Comparison of ENCODE assay signal across 17 mouse cellular contexts in genomic region chr4:95192562-95192961, GRCm38 (mm10).
A peak's percentile ranks its signal among the peaks of the same experiment; 100 is the strongest.
DNase-seq lines count a peak whose midpoint lies in the region; ATAC-seq and TF ChIP-seq lines count a peak whose summit lies in the region.
"Had no signal": no experiment of that assay in that cellular context is flagged by ENCODE, and none has a peak within 500 bp of the region (broad histone marks: within the 10 kb centered on the region; RNA-seq: fewer than 3 reads in every experiment).

No protein-coding gene starts in this region.

- H3K9ac ChIP-seq in liver, embryonic 15.5 days: no peak overlapping the region
- no peak overlapping the region for H3K9ac ChIP-seq in stomach, postnatal 0 days (ENCODE audit: low read length)
- H3K9ac ChIP-seq in forebrain, embryonic 11.5 days (ENCODE audit: low read length): no peak overlapping the region
- H3K9ac ChIP-seq: embryonic facial prominence, embryonic 15.5 days; heart, embryonic 12.5 days; hindbrain, embryonic 13.5 days; midbrain, embryonic 12.5 days had no signal

- no peak overlapping the region for H3K4me2 ChIP-seq in liver, embryonic 15.5 days
- H3K4me2 ChIP-seq in stomach, postnatal 0 days (replicated peaks; ENCODE audit: low read depth): no peak overlapping the region
- H3K4me2 ChIP-seq in forebrain, embryonic 11.5 days (ENCODE audit: low read depth, low read length, severe bottlenecking): no peak overlapping the region
- H3K4me2 ChIP-seq: embryonic facial prominence, embryonic 15.5 days; hindbrain, embryonic 13.5 days; midbrain, embryonic 12.5 days had no signal

- H3K27ac ChIP-seq in gastrocnemius, adult 2 months: peak overlapping the region; percentile 46
- 0 out of 2 replicates have a peak overlapping the region, but pooled peaks have one; percentile 14 for H3K27ac ChIP-seq in layer of hippocampus, adult 2 months
- H3K27ac ChIP-seq in liver, embryonic 15.5 days (replicated peaks): no peak overlapping the region
- peak overlapping the region; percentile 69 for H3K27ac ChIP-seq in stomach, postnatal 0 days (replicated peaks)
- no peak overlapping the region for H3K27ac ChIP-seq in forebrain, embryonic 11.5 days (ENCODE audit: low read depth, low read length)
- H3K27ac ChIP-seq: hindbrain, embryonic 13.5 days; midbrain, embryonic 12.5 days had no signal

- H3K27me3 ChIP-seq in liver, embryonic 15.5 days: no peaks in the 10 kb centered on the region
- H3K27me3 ChIP-seq in stomach, postnatal 0 days (ENCODE audit: control insufficient read depth, insufficient read depth, low read length): no peaks in the 10 kb centered on the region
- H3K27me3 ChIP-seq in forebrain, embryonic 11.5 days (ENCODE audit: control insufficient read depth, insufficient read depth, low read length): peaks cover under 1% of the 10 kb centered on the region; the same call in 1 of the 2 replicates
- H3K27me3 ChIP-seq: embryonic facial prominence, embryonic 15.5 days; heart, embryonic 12.5 days; midbrain, embryonic 12.5 days had no signal

- no peak for TF ChIP-seq EP300 in stomach, postnatal 0 days (optimal IDR thresholded peaks at IDR 0.05)

- H3K9me3 ChIP-seq in liver, embryonic 15.5 days (replicated peaks): no peaks in the 10 kb centered on the region
- no peaks in the 10 kb centered on the region for H3K9me3 ChIP-seq in stomach, postnatal 0 days (ENCODE audit: control insufficient read depth, low read length)
- H3K9me3 ChIP-seq in forebrain, embryonic 11.5 days (ENCODE audit: control insufficient read depth, low read length): no peaks in the 10 kb centered on the region
- H3K9me3 ChIP-seq: embryonic facial prominence, embryonic 15.5 days; heart, embryonic 12.5 days; hindbrain, embryonic 13.5 days; midbrain, embryonic 12.5 days had no signal

- TF ChIP-seq CTCF in gastrocnemius, adult 2 months (IDR thresholded peaks at IDR 0.05): no peak
- no peak for TF ChIP-seq CTCF in layer of hippocampus, adult 2 months (conservative IDR thresholded peaks at IDR 0.05)
- TF ChIP-seq CTCF in stomach, postnatal 0 days (IDR thresholded peaks at IDR 0.05; ENCODE audit: low read depth): no peak

- no peaks in the 10 kb centered on the region for H3K36me3 ChIP-seq in liver, embryonic 15.5 days (replicated peaks)
- no peaks in the 10 kb centered on the region for H3K36me3 ChIP-seq in stomach, postnatal 0 days (ENCODE audit: control insufficient read depth, insufficient read depth, low read length)
- no peaks in the 10 kb centered on the region for H3K36me3 ChIP-seq in forebrain, embryonic 11.5 days (ENCODE audit: control insufficient read depth, insufficient read depth, low read length)
- H3K36me3 ChIP-seq: embryonic facial prominence, embryonic 15.5 days; heart, embryonic 12.5 days; hindbrain, embryonic 13.5 days; midbrain, embryonic 12.5 days had no signal

- ATAC-seq in liver, embryonic 15.5 days (ENCODE audit: insufficient read depth): peak; percentile 54
- ATAC-seq in stomach, postnatal 0 days (ENCODE audit: low FRiP score, low TSS enrichment): no peak
- no peak for ATAC-seq in forebrain, embryonic 11.5 days (replicated peaks; ENCODE audit: low FRiP score)
- ATAC-seq: activated CD4-positive, CD25-positive, alpha-beta regulatory T cell, adult 4 months; forebrain, embryonic 16.5 days; inflammation-experienced regulatory T-cells, adult 6 months had no signal

- H3K4me3 ChIP-seq in gastrocnemius, adult 2 months: no peak overlapping the region
- H3K4me3 ChIP-seq in layer of hippocampus, adult 2 months: no peak overlapping the region
- H3K4me3 ChIP-seq in liver, embryonic 15.5 days (replicated peaks): no peak overlapping the region
- H3K4me3 ChIP-seq in stomach, postnatal 0 days (ENCODE audit: low read depth, low read length): no peak overlapping the region
- no peak overlapping the region for H3K4me3 ChIP-seq in forebrain, embryonic 11.5 days (ENCODE audit: low read depth, low read length)
- H3K4me3 ChIP-seq: embryonic facial prominence, embryonic 15.5 days; heart, embryonic 12.5 days; hindbrain, embryonic 13.5 days; midbrain, embryonic 12.5 days had no signal

- no peak for DNase-seq in gastrocnemius, adult 2 months
- DNase-seq in gastrocnemius, postnatal 4 days (ENCODE audit: low spot score in 2 of 2): no peak
- no peak for DNase-seq in layer of hippocampus, adult 2 months (ENCODE audit: low spot score in 2 of 2)
- DNase-seq in layer of hippocampus, postnatal 10 days (ENCODE audit: low spot score in 2 of 2): no peak
- no peak for DNase-seq in stomach, postnatal 0 days (ENCODE audit: low spot score)
- DNase-seq in adrenal gland, postnatal 36 days: no peak
- no peak for DNase-seq in forebrain, embryonic 11.5 days (ENCODE audit: low spot score)
- DNase-seq: cerebellum, adult 11 months; cerebellum, adult 9-11 months had no signal

- intact Hi-C loops in gastrocnemius, adult 2 months (cut with DNase I): no loop called here

- peaks cover 26% of the 10 kb centered on the region for H3K4me1 ChIP-seq in liver, embryonic 15.5 days (replicated peaks)
- peaks cover 7% of the 10 kb centered on the region; the same call in 1 of the 2 replicates for H3K4me1 ChIP-seq in stomach, postnatal 0 days (replicated peaks; ENCODE audit: control insufficient read depth, insufficient read depth)
- no peaks in the 10 kb centered on the region for H3K4me1 ChIP-seq in forebrain, embryonic 11.5 days (replicated peaks; ENCODE audit: control insufficient read depth, insufficient read depth, low read length)
- H3K4me1 ChIP-seq: hindbrain, embryonic 13.5 days; midbrain, embryonic 12.5 days had no signal

Comparison
In these comparisons a context has a peak if more than half of its experiments do, and no peak if none do; other contexts are left out.
1. H3K27ac ChIP-seq: peak in gastrocnemius, adult 2 months (single experiment), layer of hippocampus, adult 2 months (single experiment) and stomach, postnatal 0 days (single experiment); none in liver, embryonic 15.5 days (single experiment) and forebrain, embryonic 11.5 days (single experiment).